ENCODE assay signal across 9 mouse cellular contexts in the genomic region with DNA sequence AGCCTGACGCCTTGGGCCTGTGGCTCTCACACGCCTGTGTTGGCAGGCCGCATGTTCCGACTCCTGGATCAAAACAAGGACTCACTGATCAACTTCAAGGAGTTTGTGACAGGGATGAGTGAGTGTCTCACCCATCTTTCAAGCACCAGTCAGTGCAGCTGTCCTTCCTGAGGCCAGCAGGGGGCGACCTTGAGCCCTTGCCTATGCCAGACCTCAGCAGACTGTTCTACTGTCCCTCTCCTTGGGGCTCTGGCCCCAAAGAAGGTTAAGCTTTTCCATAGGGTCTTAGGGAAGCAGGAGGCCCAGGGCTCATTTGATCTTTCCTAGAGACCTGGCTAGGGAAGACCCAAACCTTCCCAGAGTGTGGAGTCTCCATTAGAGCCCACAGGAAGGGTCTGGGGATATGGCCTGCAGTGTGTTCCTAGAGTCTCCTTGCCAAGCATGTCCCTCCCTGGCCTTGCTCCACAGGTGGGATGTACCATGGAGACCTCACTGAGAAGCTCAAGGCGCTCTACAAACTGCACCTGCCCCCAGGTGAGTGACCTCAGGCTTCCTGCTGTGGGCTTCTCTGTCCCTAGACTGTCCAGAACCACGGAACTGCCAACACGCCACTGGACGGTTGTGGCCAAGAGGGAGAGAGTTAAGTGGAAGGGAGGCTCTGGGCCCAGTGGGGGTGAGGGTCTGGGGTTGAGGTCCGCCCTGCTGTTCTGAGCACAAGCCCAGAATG. TPM values are rescaled to one million over a fixed set of nuclear protein-coding genes. Genes with fewer than 3 reads are reported as not detected.
DNase-seq lines count a peak whose midpoint lies in the region; TF ChIP-seq lines count a peak whose summit lies in the region.
"Had no signal": no experiment of that assay in that cellular context is flagged by ENCODE, and none has a peak within 500 bp of the region (broad histone marks: within the 10 kb centered on the region; RNA-seq: fewer than 3 reads in every experiment).

No protein-coding gene starts in this region.

- peaks cover 73% of the 10 kb centered on the region for H3K36me3 ChIP-seq in heart, embryonic 10.5 days
- H3K36me3 ChIP-seq in embryonic facial prominence, embryonic 10.5 days (replicated peaks): peaks cover 89% of the 10 kb centered on the region
- H3K36me3 ChIP-seq in small intestine, adult 2 months (ENCODE audit: control insufficient read depth, insufficient read depth, low read length): peaks cover 32% of the 10 kb centered on the region

- peak; percentile 98 for TF ChIP-seq CTCF in small intestine, adult 2 months (IDR thresholded peaks at IDR 0.05; ENCODE audit: extremely low read depth, insufficient read length, insufficient replicate concordance, low read depth, low read length)

- peaks cover 6% of the 10 kb centered on the region; the same call in 1 of the 2 replicates for H3K4me1 ChIP-seq in heart, embryonic 10.5 days
- H3K4me1 ChIP-seq in embryonic facial prominence, embryonic 10.5 days: no peaks in the 10 kb centered on the region; the same call in 1 of the 2 replicates
- peaks cover 14% of the 10 kb centered on the region for H3K4me1 ChIP-seq in small intestine, adult 2 months (ENCODE audit: control insufficient read depth, insufficient read depth, insufficient read length, low read length)
- H3K4me1 ChIP-seq: limb, embryonic 13.5 days had no signal

- TF ChIP-seq POLR2A in small intestine, adult 2 months (IDR thresholded peaks at IDR 0.05; ENCODE audit: low read depth, low read length): no peak

- DNase-seq in heart, adult 9 months (ENCODE audit: low spot score in 2 of 2): peak; percentile 33 to 42
- DNase-seq in heart, embryonic 10.5 days (ENCODE audit: low spot score): no peak
- peak; percentile 80 for DNase-seq in adrenal gland, postnatal 10 days
- peak; percentile 78 for DNase-seq in embryonic facial prominence, embryonic 10.5 days (ENCODE audit: low spot score)
- DNase-seq in heart, postnatal 36 days: peak; percentile 57 to 74
- peak; percentile 27 to 47 for DNase-seq in layer of hippocampus, postnatal 14 days (ENCODE audit: low spot score in 2 of 2)
- DNase-seq in mesoderm, embryonic 11.5 days (ENCODE audit: low read depth, low spot score): peak; percentile 78

- H3K27me3 ChIP-seq in heart, embryonic 10.5 days (ENCODE audit: insufficient read depth, poor library complexity, severe bottlenecking): no peaks in the 10 kb centered on the region
- no peaks in the 10 kb centered on the region for H3K27me3 ChIP-seq in embryonic facial prominence, embryonic 10.5 days (replicated peaks; ENCODE audit: low read depth, poor library complexity, severe bottlenecking)
- H3K27me3 ChIP-seq in small intestine, adult 2 months (ENCODE audit: control insufficient read depth, insufficient read depth, low read length): no peaks in the 10 kb centered on the region
- H3K27me3 ChIP-seq: limb, embryonic 13.5 days had no signal

- intact Hi-C loops in heart, postnatal 36 days (cut with DNase I): loop anchor here (2.0 to 5.0 kb wide), 2 partner anchors 63 to 206 kb away; no protein-coding TSS in a partner anchor

- no peaks in the 10 kb centered on the region for H3K9me3 ChIP-seq in heart, embryonic 10.5 days
- no peaks in the 10 kb centered on the region for H3K9me3 ChIP-seq in embryonic facial prominence, embryonic 10.5 days
- H3K9me3 ChIP-seq: limb, embryonic 13.5 days had no signal

- no peak overlapping the region for H3K27ac ChIP-seq in heart, embryonic 10.5 days
- no peak overlapping the region for H3K27ac ChIP-seq in embryonic facial prominence, embryonic 10.5 days (replicated peaks)
- H3K27ac ChIP-seq in small intestine, adult 2 months (ENCODE audit: insufficient read depth, low read depth, low read length): no peak overlapping the region
- H3K27ac ChIP-seq: limb, embryonic 13.5 days had no signal

- 55% methylated on average over 10 of the region's 10 CpGs for WGBS in heart, embryonic 10.5 days
- WGBS in embryonic facial prominence, embryonic 10.5 days: 61% methylated on average over 10 of the region's 10 CpGs
- 72% methylated on average over 10 of the region's 10 CpGs for WGBS in small intestine, adult 2 months

- H3K4me3 ChIP-seq in heart, embryonic 10.5 days: no peak overlapping the region
- H3K4me3 ChIP-seq in embryonic facial prominence, embryonic 10.5 days: no peak overlapping the region
- no peak overlapping the region for H3K4me3 ChIP-seq in small intestine, adult 2 months (ENCODE audit: low read depth, low read length)
- H3K4me3 ChIP-seq: limb, embryonic 13.5 days had no signal

RNA-seq across cellular contexts. Expression of a gene that starts 12.5 kb away (rescaled TPM):
- 15.6 and 21.7 TPM in 2 replicates for polyA plus RNA-seq in heart, embryonic 10.5 days (2016; fragmentation: Nextera tagmentation; extraction: Ambion mirVana)
- 10 to 100 TPM; 12.1 to 17.9 TPM for total RNA-seq in adrenal gland, postnatal 10 days (2021)
- 24.1 and 27.3 TPM in 2 replicates for polyA plus RNA-seq in embryonic facial prominence, embryonic 10.5 days (2016; fragmentation: Nextera tagmentation; extraction: Ambion mirVana)
- 1 to 10 TPM; 1.8 to 2.4 TPM for total RNA-seq in heart, postnatal 36 days (2021)
- total RNA-seq in layer of hippocampus, postnatal 14 days (2021): 10 to 100 TPM; 15.3 to 17.7 TPM
- 0.95 and 3.8 TPM in 2 replicates for polyA plus RNA-seq in small intestine, adult 2 months (2012; rRNA removed)

RNA-seq across cellular contexts. Expression of a gene that starts 30.5 kb away (rescaled TPM):
- polyA plus RNA-seq in heart, embryonic 10.5 days (2016; fragmentation: Nextera tagmentation; extraction: Ambion mirVana): 29.5 and 36.5 TPM in 2 replicates
- total RNA-seq in adrenal gland, postnatal 10 days (2021): 10 to 100 TPM; 65.2 to 76.3 TPM
- 35.7 and 36.9 TPM in 2 replicates for polyA plus RNA-seq in embryonic facial prominence, embryonic 10.5 days (2016; fragmentation: Nextera tagmentation; extraction: Ambion mirVana)
- 10 to 100 TPM; 43.8 to 49.7 TPM for total RNA-seq in heart, postnatal 36 days (2021)
- total RNA-seq in layer of hippocampus, postnatal 14 days (2021): 100 to 1,000 TPM; 104 to 105 TPM
- polyA plus RNA-seq in small intestine, adult 2 months (2012; rRNA removed): 19.3 and 31.5 TPM in 2 replicates

RNA-seq across cellular contexts. Expression of a gene that starts 48.9 kb away (rescaled TPM):
- 193 TPM in 2 replicates for polyA plus RNA-seq in heart, embryonic 10.5 days (2016; fragmentation: Nextera tagmentation; extraction: Ambion mirVana)
- total RNA-seq in adrenal gland, postnatal 10 days (2021): 100 to 1,000 TPM; 321 to 332 TPM
- polyA plus RNA-seq in embryonic facial prominence, embryonic 10.5 days (2016; fragmentation: Nextera tagmentation; extraction: Ambion mirVana): 130 and 131 TPM in 2 replicates
- total RNA-seq in heart, postnatal 36 days (2021): 100 to 1,000 TPM; 379 to 464 TPM
- 100 to 1,000 TPM; 343 to 377 TPM for total RNA-seq in layer of hippocampus, postnatal 14 days (2021)
- 89.1 and 171 TPM in 2 replicates for polyA plus RNA-seq in small intestine, adult 2 months (2012; rRNA removed)

RNA-seq across cellular contexts. Expression of a gene that starts 48.9 kb away (rescaled TPM):
- polyA plus RNA-seq in heart, embryonic 10.5 days (2016; fragmentation: Nextera tagmentation; extraction: Ambion mirVana): 17.3 and 20.1 TPM in 2 replicates
- 100 to 1,000 TPM; 118 to 141 TPM for total RNA-seq in adrenal gland, postnatal 10 days (2021)
- 22.6 and 23.5 TPM in 2 replicates for polyA plus RNA-seq in embryonic facial prominence, embryonic 10.5 days (2016; fragmentation: Nextera tagmentation; extraction: Ambion mirVana)
- total RNA-seq in heart, postnatal 36 days (2021): 10 to 100 TPM; 84.5 to 87.8 TPM
- 100 to 1,000 TPM; 166 to 175 TPM for total RNA-seq in layer of hippocampus, postnatal 14 days (2021)
- polyA plus RNA-seq in small intestine, adult 2 months (2012; rRNA removed): 116 and 171 TPM in 2 replicates
